Mouse (Mus musculus) T-helper 2 cell (primary cell): ENCODE data around the gene 4930519P11Rik.

ENCODE experiments used
- in situ Hi-C: fragments of 300-600 bp; cut with MboI, MseI; formaldehyde crosslinking; loops from one replicate; pipeline ENCODE4 v1.15.1; 2025; ENCODE audit warnings: high pct_unique_total_duplicates

4930519P11Rik gene

DNA sequence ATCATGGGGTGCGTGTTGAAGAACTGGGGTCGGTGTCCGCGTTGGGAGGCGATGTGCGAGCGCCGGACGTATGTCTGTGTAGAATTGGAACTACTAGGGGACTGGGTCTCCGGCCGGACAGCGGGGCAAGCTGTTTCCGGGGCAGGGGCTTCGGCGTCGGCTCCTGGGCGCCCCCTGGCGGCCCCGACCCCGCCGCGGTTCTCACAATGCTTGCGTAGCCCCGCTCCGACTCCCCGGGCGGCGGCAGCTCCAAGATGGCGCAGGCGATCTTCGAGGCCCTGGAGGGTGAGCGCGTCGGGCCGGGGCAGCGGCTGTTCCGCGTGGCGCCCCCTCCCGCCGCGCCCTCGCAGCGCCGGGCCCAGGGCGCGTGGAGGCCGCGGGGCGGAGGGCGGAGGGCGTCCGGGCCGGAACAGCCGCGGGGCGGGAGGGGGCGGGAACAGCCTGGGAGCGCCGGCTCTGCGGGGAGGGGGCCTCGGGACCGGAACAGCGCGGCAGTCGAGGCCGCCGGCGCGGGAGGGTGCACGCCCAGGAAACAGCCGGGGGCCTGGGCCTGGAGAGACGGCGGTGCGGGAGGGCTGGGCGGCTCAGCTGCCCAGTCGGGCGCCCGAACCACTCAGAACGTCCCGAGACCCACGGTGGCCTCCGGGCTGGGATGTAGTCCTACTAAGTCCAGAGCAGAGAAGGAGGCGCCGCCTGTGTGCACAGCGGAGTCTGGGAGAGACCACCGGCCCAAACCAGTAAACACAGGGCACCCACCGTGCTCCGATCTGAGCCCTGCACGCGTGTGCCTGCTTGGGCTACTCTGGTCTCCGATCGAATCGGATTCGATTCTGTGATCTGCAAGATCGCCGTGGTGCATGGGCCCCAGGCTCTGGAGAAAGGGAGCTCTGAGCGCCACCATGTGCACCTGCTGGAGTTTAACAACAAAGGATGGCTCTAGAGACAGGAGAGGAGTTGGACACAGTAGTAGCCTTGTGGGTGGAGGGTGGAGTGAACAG is at the start of gene 4930519P11Rik, which contains the start of gene Zfp341:
TSS of gene 4930519P11Rik (minus strand) at position 320 of the 998 bp plus-strand sequence.
TSS of gene Zfp341 (plus strand) at position 180 of the 998 bp plus-strand sequence.
- in situ Hi-C loops: no loop called here

- in situ Hi-C loops: no loop called here
Measured at GRCm38 (mm10) chr2:154659531-154660074, 46.4 kb upstream of the 4930519P11Rik start.

GRCm38 (mm10) chr2:154659070-154659469 is 45.8 kb upstream of the 4930519P11Rik start:
- in situ Hi-C loops: no loop called here

GRCm38 (mm10) chr2:154657486-154658237 is 44.4 kb upstream of the 4930519P11Rik start:
- in situ Hi-C loops: no loop called here

DNA sequence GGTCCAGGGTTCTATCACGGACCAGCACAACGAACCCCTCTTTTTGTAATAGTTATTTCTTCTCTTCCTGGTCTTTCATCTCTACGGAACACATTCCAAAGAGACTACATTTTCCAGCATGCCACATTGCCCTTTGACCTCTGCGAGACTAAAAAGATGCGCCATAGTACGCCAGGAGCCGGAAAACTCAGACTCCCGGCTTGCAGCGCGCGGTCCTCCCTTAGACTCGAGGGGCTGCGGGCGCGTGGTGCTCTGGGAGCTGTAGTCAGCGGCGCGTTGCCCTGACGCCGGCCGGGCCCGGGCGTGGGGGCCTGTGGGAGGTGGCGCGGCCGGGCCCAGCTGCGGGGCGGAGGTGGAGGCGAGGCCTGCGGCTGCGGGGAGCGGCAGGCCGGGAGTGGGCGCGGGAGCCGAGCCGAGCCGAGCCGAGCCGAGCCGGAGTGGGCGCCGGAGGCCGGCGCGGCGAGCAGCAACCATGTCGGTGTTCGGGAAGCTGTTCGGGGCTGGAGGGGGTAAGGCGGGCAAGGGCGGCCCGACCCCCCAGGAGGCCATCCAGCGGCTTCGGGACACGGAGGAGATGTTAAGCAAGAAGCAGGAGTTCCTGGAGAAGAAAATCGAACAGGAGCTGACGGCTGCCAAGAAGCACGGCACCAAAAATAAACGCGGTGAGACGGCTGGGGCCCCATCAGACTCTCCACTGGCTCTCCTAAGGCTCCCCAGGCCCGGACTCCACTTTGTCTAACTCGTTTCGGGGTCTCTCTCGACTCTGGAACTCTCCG is 43.7 kb upstream of the 4930519P11Rik start:
- in situ Hi-C loops: no loop called here

- in situ Hi-C loops: no loop called here
Measured at GRCm38 (mm10) chr2:154655878-154656414, 42.7 kb upstream of the 4930519P11Rik start.

- in situ Hi-C loops: no loop called here
Measured at GRCm38 (mm10) chr2:154654976-154655375, 41.7 kb upstream of the 4930519P11Rik start.

DNA sequence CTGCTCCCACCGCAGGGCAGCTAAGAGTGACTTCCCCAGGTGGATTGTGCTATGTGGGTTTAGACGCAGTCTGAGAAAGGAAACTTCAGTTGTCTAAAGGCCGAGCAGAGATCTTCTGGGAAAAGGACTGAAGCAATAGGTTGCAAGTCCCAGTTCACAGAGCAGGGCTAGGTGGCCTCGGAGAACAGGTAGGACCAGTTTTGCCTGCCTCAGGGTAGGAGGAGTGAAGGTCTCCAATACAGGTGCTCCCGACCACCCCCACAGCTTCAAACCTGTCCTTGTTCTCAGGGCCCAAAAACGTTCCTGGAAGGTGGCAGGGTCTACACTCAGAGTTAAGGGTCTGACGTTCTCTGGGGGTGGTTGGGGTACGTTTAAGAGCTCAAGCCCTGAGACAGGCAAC is 38.1 kb upstream of the 4930519P11Rik start, which contains the start of gene Chmp4b:
TSS of gene Chmp4b (plus strand) at position 343 of the 400 bp plus-strand sequence.
- in situ Hi-C loops: no loop called here

DNA sequence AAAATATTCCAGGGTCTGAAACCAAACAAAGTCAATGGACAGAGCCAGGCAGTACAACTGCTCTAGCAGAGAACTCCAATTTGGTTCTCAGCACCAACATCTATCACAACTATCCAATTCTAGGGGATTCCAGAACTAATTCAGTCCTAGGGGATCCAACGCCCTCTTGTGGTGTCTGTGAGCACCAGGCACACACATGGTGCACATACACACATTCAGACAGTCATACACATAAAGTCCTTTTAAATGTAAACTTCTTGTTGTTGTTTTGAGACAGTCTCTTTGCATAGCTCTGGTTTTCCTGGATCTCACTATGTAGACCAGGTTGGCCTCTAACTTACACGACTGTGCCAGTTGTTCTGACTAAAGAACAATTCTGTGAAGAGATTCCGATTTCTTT is 37.2 kb upstream of the 4930519P11Rik start:
- in situ Hi-C loops: no loop called here

DNA sequence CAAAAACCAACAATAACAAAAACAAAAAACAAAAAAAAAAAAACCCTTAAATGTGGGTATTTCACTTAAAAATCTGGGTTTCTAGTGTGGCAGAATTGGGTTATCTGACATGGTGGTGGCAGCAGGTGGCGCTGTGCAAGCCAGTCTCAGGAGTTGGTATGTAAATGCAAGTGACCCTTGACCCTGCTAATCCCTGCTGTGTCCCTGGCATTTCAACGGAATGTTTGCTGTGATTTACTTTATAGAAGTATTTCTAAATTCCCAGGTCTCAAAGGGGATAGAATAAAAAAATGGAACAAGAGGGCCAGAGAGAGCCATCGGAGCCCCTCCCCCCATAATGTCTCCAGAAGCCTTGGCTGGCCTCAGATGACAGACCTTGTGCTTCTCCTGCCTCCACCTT is 34.8 kb upstream of the 4930519P11Rik start:
- in situ Hi-C loops: no loop called here

DNA sequence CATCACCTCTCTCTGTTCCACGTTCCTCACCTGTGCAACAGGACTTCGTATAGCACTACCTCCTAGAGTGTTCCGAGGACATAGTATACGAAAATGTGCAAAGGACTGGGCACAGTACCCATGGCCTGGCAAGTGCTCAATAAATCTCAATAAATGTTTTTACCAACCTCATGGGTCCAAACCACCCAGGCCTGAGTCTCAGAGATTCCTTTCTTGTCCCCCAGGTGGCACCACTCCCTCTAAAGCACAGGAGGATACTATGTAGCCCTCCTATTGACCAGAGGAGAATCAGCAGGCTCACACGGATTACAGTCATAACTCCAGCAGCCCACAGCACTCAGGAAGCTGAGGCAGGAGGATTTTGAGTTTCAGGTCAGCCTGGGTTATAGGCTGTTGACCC is 33.4 kb upstream of the 4930519P11Rik start:
- in situ Hi-C loops: no loop called here

DNA sequence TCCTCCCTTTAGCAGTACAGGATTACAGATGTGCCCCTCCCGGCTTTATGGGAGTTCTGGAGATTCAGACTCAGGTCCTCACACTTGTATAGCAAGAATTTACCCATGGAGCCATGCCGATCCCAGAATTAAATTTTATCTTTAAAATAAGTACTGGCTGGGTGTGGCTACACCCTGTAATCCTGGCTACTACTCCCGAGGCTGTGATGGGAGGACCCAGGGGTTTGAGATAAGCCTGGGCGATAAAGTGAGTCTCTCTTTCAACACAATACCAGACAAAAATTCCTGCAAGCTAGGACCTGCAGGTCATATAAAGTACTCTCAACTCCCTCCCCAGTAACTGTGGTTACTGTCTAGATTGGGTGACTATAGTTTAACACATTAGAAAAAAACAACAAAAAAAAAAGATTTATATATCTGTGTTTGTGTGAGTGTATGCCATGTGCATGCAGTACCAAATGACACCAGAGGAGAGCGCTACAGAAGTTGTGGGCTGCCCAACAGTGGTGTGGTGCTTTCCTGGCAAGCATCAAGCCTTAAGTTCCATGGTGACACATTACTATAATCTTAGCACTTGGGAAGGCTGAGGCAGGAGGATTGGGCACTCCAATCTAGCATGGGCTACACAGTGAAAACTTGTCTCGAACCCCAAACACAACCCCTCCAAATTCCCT is 29.6 kb upstream of the 4930519P11Rik start:
- in situ Hi-C loops: no loop called here

- in situ Hi-C loops: no loop called here
Measured at GRCm38 (mm10) chr2:154642005-154642459, 28.8 kb upstream of the 4930519P11Rik start.

- in situ Hi-C loops: no loop called here
Measured at GRCm38 (mm10) chr2:154641176-154641575, 27.9 kb upstream of the 4930519P11Rik start.

DNA sequence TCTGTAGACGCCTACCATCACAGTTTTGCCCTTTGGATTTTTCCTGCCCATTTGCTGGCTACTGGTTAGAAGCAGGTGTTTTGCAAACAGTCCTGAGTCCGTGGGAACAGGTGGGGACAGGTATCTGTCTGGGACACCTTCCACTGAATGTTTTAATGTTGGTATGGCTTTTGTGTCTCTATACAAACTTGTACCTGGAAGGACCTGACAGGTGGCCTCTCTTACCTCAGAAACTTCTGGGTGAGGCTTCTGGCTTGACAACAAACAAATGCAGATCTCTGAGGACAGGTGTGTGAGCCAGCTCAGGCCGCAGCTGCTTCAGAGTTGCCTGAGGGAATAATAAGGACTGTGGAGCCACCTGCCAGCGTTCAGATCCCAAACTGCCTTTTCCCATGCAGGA is 25.9 kb upstream of the 4930519P11Rik start:
- in situ Hi-C loops: no loop called here

GRCm38 (mm10) chr2:154638521-154638920 is 25.3 kb upstream of the 4930519P11Rik start:
- in situ Hi-C loops: no loop called here

DNA sequence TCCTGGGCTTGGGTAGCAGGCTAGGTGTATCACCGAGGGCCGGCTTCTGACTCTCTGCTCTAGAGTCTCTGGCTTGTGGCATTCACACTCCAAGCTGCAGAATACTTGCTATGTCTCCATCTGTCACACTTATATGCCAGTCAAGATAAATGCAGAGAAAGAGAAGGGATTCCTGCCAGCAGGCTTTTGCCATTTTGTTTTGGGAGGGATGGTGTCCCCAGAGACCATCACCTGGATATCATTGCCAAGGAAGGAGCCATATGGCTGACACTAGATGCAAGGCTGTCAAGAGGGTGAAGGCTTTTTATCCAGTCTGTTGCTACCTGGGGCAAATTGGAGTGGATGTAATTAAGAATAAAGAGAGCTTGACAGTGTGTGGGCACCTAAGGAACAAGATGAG is 22.6 kb upstream of the 4930519P11Rik start:
- in situ Hi-C loops: no loop called here

DNA sequence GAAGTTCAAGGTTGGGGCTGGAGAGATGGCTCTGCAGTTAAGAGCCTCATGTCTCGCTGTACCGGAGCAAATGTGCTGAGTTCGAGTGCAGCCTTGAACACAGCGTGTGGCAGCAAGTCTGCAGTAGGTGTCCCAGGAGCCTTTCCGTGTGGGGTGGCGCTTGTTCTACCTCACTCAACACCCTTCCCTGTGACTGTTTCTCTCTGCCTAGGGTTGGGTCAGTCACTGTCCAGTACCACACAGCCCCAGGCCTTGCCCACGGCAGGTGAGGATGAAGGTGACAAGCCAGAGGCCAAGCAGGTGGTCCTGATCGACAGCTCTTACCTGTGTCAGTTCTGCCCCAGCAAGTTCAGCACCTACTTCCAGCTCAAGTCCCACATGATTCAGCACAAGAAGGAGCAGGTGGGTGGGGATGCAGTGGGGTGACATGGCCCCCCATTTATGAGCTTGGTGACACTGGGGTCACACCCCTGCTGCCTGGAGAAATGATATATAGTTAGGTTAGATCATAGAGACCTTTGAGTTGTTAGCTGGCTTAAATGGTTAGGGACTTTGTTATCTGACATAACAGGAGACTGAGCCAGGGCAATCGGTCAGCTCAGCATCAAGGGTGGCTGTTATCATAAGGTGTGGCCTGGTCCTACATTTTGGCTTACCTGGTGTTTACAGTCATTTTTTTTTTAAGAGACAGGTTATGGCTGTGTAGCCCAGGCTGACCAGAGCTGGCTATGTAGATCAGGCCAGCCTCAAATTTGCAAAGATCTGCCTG is 20.8 kb upstream of the 4930519P11Rik start:
- in situ Hi-C loops: no loop called here

- in situ Hi-C loops: no loop called here
Measured at GRCm38 (mm10) chr2:154633039-154633742, 20.0 kb upstream of the 4930519P11Rik start.
